Comparison of ENCODE assay signal across 20 mouse cellular contexts in the genomic region with DNA sequence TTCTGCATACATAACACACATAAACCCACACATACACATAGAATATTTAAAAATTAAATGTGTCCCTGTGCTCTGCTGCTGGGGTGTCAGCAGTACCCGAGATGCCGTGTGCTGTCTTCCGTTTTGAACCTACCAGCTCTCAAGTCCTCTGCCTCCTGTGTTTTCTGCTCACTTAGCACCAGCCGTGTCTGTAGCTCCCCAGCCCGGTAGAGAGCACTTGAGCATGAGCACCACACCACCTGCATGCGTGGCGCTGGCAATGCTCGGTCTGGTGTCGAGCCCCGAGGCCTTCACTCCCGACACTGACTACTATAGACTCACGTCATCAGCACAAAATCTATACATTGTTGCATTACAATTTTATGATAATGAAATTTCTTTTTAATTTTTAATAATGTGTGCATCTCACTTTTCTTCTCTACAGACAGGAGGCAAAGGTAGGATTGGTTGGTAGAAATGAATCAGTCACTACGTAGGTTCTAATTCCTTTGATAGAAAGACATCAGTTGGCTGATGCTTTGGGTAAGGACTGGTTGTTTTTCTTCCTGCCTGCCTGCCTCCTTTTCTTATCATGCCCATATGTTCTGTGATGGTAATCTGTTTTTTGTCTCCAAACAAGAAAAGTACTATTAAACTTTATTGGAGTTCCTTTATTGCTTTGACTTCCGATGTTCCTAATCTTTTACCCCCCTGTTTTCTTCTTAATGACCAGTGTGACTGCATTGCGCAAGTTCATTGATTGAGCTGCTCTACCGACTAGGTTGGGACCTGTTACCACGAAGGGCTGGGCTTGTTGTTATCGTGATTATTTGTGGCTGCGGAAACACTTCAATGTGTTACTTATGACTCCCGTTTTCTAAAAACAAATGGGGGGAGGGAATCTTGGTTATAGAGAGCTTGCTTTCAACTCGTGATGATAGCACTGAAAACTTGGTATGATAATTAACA.
DNase-seq lines count a peak whose midpoint lies in the region; ATAC-seq and TF ChIP-seq lines count a peak whose summit lies in the region.
"Had no signal": no experiment of that assay in that cellular context is flagged by ENCODE, and none has a peak within 500 bp of the region (broad histone marks: within the 10 kb centered on the region; RNA-seq: fewer than 3 reads in every experiment).

No protein-coding gene starts in this region.

- WGBS in heart, embryonic 10.5 days = 82% methylated on average over 21 of the region's 21 CpGs
- WGBS in intestine, embryonic 15.5 days = 76% methylated on average over 21 of the region's 21 CpGs
- 58% methylated on average over 21 of the region's 21 CpGs for WGBS in limb, embryonic 11.5 days
- WGBS in forebrain, embryonic 10.5 days = 92% methylated on average over 21 of the region's 21 CpGs

- H3K9ac ChIP-seq in intestine, embryonic 15.5 days = no peak overlapping the region
- H3K9ac ChIP-seq in limb, embryonic 11.5 days (ENCODE audit: low read length) = no peak overlapping the region
- H3K9ac ChIP-seq: hindbrain, embryonic 12.5 days had no signal

- ATAC-seq in intestine, embryonic 15.5 days = peak; percentile 80
- no peak; the same call in 1 of the 2 replicates for ATAC-seq in limb, embryonic 11.5 days (ENCODE audit: insufficient number of reproducible peaks, low FRiP score, low TSS enrichment, low read depth)
- ATAC-seq: forebrain, embryonic 14.5 days; hindbrain, embryonic 16.5 days had no signal

- no peaks in the 10 kb centered on the region for H3K79me3 ChIP-seq in C2C12 (ENCODE audit: low read depth)

- no peaks in the 10 kb centered on the region for H3K79me2 ChIP-seq in C2C12 (ENCODE audit: control insufficient read depth, insufficient read depth)

- no peak overlapping the region for H3K27ac ChIP-seq in heart, embryonic 10.5 days
- H3K27ac ChIP-seq in intestine, embryonic 15.5 days = no peak overlapping the region
- H3K27ac ChIP-seq in limb, embryonic 11.5 days (replicated peaks; ENCODE audit: low read depth, low read length) = no peak overlapping the region
- no peak overlapping the region for H3K27ac ChIP-seq in forebrain, embryonic 10.5 days
- H3K27ac ChIP-seq: embryonic facial prominence, embryonic 10.5 days; hindbrain, embryonic 12.5 days had no signal

- TF ChIP-seq CTCF in C2C12 (IDR thresholded peaks at IDR 0.05; ENCODE audit: control insufficient read depth, insufficient read depth, insufficient read length) = no peak

- no peak overlapping the region for H3ac ChIP-seq in C2C12 (ENCODE audit: control insufficient read depth, insufficient read length, low read depth)

- H3K4me3 ChIP-seq in heart, embryonic 10.5 days = no peak overlapping the region
- no peak overlapping the region for H3K4me3 ChIP-seq in C2C12 (ENCODE audit: insufficient read depth, poor library complexity, severe bottlenecking)
- H3K4me3 ChIP-seq in intestine, embryonic 15.5 days (replicated peaks) = no peak overlapping the region
- H3K4me3 ChIP-seq in limb, embryonic 11.5 days (ENCODE audit: low read depth, low read length) = no peak overlapping the region
- H3K4me3 ChIP-seq in forebrain, embryonic 10.5 days = no peak overlapping the region
- H3K4me3 ChIP-seq: embryonic facial prominence, embryonic 10.5 days; hindbrain, embryonic 12.5 days had no signal

- no peaks in the 10 kb centered on the region for H3K27me3 ChIP-seq in heart, embryonic 10.5 days (ENCODE audit: insufficient read depth, poor library complexity, severe bottlenecking)
- no peaks in the 10 kb centered on the region for H3K27me3 ChIP-seq in C2C12 (ENCODE audit: control insufficient read depth, insufficient read depth, insufficient read length)
- no peaks in the 10 kb centered on the region for H3K27me3 ChIP-seq in intestine, embryonic 15.5 days (replicated peaks)
- no peaks in the 10 kb centered on the region for H3K27me3 ChIP-seq in limb, embryonic 11.5 days (ENCODE audit: control insufficient read depth, insufficient read depth, low read length)
- no peaks in the 10 kb centered on the region for H3K27me3 ChIP-seq in forebrain, embryonic 10.5 days (ENCODE audit: poor library complexity, severe bottlenecking)
- H3K27me3 ChIP-seq: CH12.LX; hindbrain, embryonic 12.5 days had no signal

- no peaks in the 10 kb centered on the region for H3K36me3 ChIP-seq in heart, embryonic 10.5 days
- peaks cover 4% of the 10 kb centered on the region for H3K36me3 ChIP-seq in C2C12 (ENCODE audit: control insufficient read depth, insufficient read depth)
- no peaks in the 10 kb centered on the region for H3K36me3 ChIP-seq in intestine, embryonic 15.5 days
- H3K36me3 ChIP-seq in limb, embryonic 11.5 days (ENCODE audit: control insufficient read depth, insufficient read depth, low read length) = no peaks in the 10 kb centered on the region
- peaks cover 25% of the 10 kb centered on the region for H3K36me3 ChIP-seq in forebrain, embryonic 10.5 days (replicated peaks)
- H3K36me3 ChIP-seq: hindbrain, embryonic 12.5 days had no signal

- H3K9me3 ChIP-seq in heart, embryonic 10.5 days = no peaks in the 10 kb centered on the region
- no peaks in the 10 kb centered on the region for H3K9me3 ChIP-seq in intestine, embryonic 15.5 days
- no peaks in the 10 kb centered on the region for H3K9me3 ChIP-seq in limb, embryonic 11.5 days (ENCODE audit: control insufficient read depth, low read length)
- no peaks in the 10 kb centered on the region for H3K9me3 ChIP-seq in forebrain, embryonic 10.5 days
- H3K9me3 ChIP-seq: embryonic facial prominence, embryonic 10.5 days; hindbrain, embryonic 12.5 days had no signal

- DNase-seq in heart, adult 11 months = peak; percentile 85
- DNase-seq in heart, embryonic 10.5 days (ENCODE audit: low spot score) = no peak
- DNase-seq in limb, embryonic 11.5 days (ENCODE audit: low spot score) = peak; percentile 24
- no peak for DNase-seq in forebrain, embryonic 10.5 days (ENCODE audit: extremely low spot score, low spot score)
- no peak for DNase-seq in left cerebral cortex, adult 11 months (ENCODE audit: low spot score)
- no peak for DNase-seq in lung, postnatal 25 days (ENCODE audit: low spot score)
- DNase-seq: adrenal gland, adult 2 months; adrenal gland, postnatal 36 days; cerebellum, adult 2 months; cerebellum, postnatal 10 days; gastrocnemius, postnatal 14 days; heart, postnatal 10 days; heart, postnatal 4 days had no signal

- no peaks in the 10 kb centered on the region; the same call in 1 of the 2 replicates for H3K4me1 ChIP-seq in heart, embryonic 10.5 days
- no peaks in the 10 kb centered on the region for H3K4me1 ChIP-seq in intestine, embryonic 15.5 days (replicated peaks)
- peaks cover 3% of the 10 kb centered on the region; the same call in 1 of the 2 replicates for H3K4me1 ChIP-seq in limb, embryonic 11.5 days (ENCODE audit: control insufficient read depth, insufficient read depth, low read length)
- H3K4me1 ChIP-seq in forebrain, embryonic 10.5 days = no peaks in the 10 kb centered on the region
- H3K4me1 ChIP-seq: hindbrain, embryonic 12.5 days had no signal

- H3K4me2 ChIP-seq in intestine, embryonic 15.5 days (replicated peaks) = no peak overlapping the region
- no peak overlapping the region for H3K4me2 ChIP-seq in limb, embryonic 11.5 days (ENCODE audit: low read depth, severe bottlenecking)
- H3K4me2 ChIP-seq: hindbrain, embryonic 12.5 days had no signal

TF ChIP-seq in C2C12, 6 proteins besides CTCF, POLR2A, EP300 and RAD21:
- TF ChIP-seq MAX (IDR thresholded peaks at IDR 0.05) = no peak
- TF ChIP-seq FOSL1 (IDR thresholded peaks at IDR 0.05; ENCODE audit: insufficient read depth, low read length, poor library complexity, severe bottlenecking) = no peak
- TF ChIP-seq USF1 (IDR thresholded peaks at IDR 0.05; ENCODE audit: low read depth) = no peak
- no peak for TF ChIP-seq MYOG (IDR thresholded peaks at IDR 0.05; ENCODE audit: control insufficient read depth, extremely low read depth, insufficient read length)
- peak; percentile 42 for TF ChIP-seq CEBPB (IDR thresholded peaks at IDR 0.05; ENCODE audit: low read depth)
- no peak for TF ChIP-seq MYOD1 (IDR thresholded peaks at IDR 0.05; ENCODE audit: control insufficient read depth, insufficient read length, low read depth)

Comparison
In these comparisons a context has a peak if more than half of its experiments do, and no peak if none do; other contexts are left out.
1. DNase-seq: peak in heart, adult 11 months (single experiment) and limb, embryonic 11.5 days (single experiment); none in heart, embryonic 10.5 days (single experiment), forebrain, embryonic 10.5 days (single experiment), left cerebral cortex, adult 11 months (single experiment) and lung, postnatal 25 days (single experiment).